Mouse (Mus musculus): ENCODE data around the gene B4galt4.
A peak's percentile ranks its signal among the peaks of the same experiment; 100 is the strongest.
"Not testable (repeated sequence)": the region's sequence is repeated elsewhere in the genome, so short reads cannot be mapped to it uniquely, and the experiment has no call there.

Gene B4galt4

DNA sequence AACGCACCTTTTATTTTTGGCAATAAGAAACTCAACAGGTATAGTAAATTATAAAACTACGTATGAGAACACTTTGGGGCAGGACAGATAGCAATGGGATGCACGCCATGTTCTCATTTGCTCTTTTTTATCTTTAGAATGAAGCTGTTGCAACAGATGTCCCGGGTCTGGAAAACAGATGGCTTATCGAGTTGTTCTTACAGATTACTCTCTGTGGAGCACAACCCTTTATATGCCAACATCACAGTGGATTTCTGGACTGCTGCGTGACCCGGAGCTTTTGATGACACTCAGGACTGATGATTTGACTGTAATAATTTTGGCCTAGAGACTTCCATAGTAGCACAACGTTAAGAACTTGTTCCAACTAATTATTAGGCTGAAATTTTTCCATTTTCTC is 25.7 kb downstream of the B4galt4 start:
- no peak for DNase-seq (ENCODE audit: low read depth, low spot score)

DNA sequence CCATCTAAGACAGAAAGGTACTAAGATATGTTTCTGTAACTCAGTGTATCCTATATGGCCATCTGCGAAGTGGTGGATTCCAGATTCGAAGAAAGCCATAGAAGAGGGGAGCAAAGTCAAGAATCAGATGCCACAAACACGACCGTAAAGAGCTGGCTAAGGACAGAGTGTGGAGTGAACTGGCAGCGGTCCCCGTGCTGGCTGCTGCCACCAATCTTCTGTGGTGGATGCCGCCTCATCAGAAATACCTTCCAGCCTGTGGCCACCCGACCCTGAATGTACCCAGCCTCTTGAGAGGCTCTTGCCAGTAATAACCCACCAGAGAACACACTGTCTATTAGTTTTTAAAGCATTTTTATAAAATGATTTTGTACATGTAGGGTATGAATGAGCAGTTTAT is 26.3 kb downstream of the B4galt4 start:
- DNase-seq (ENCODE audit: low read depth, low spot score), result no peak

DNA sequence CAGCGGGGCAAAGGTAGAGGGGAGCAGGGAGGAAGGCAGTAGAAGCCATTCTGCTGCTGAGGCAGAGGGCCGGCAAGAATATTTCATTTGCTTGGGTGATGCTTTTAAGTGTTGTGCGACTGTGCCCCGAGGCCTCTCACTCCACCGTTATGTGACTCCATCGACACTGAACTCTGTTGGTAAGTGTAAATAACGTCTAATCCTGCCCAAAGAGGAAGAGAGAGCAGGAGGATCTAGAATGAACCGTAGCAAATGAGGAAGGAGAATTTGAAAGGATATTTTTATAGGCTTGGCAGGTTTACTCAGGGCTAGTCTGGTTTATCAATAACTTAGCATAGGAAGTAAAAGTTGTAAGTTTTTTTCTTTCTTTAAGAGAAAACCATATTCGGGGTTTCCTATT is 27.5 kb downstream of the B4galt4 start:
- DNase-seq (ENCODE audit: low read depth, low spot score), result no peak

- no peak for DNase-seq (ENCODE audit: low read depth, low spot score)
Measured at GRCm38 (mm10) chr16:38771145-38771544, 29.1 kb downstream of the B4galt4 start.

DNA sequence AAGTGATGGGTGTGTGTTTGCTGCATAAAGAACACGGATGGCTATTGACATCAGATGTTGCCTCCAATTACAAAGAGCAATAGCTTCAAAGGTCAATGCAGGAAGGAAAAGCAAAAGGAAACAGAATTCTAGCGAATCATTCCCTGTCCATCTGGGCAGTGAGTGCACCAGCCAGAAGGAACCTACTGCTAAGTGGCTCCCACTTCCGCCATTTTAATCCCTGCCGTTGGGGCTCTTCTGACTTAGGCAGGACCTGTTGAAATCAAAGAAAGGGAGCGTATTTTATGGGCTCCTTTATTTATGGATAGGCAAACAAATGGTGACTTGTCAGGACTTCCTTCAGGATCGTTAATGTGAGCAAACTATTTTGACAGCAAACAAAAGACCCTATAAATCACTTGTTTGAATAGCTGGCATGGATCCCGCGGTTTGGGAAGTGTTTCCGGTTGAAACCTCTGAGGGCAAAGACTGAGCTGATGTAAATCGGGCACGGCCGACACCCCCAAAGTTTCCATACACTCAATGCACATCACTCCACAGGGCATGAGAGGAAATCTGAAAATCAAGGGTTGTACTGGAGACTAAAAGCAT is 30.9 kb downstream of the B4galt4 start:
- DNase-seq (ENCODE audit: low read depth, low spot score), result no peak

GRCm38 (mm10) chr16:38774964-38775746 is 33.1 kb downstream of the B4galt4 start:
- DNase-seq (ENCODE audit: low read depth, low spot score), result no peak

DNA sequence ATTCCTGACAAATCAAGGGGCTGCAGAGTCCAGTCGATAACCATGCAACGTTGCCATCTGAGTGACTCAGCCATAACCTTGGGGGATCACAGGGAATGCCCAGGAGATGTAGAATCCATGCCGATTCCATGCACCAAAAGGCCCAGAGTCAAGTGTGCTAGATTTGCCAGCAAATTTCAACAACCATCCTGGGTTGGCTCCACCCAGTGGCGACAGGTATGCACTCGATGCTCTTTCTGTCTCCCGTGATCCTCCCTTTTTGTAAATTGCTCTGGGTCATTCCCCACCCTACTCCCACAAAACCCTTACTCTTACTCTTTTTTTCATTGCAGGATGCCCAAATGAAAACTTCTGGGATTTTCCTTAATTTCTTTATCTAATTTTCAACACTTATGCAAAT is 34.3 kb downstream of the B4galt4 start:
- no peak for DNase-seq (ENCODE audit: low read depth, low spot score)

DNA sequence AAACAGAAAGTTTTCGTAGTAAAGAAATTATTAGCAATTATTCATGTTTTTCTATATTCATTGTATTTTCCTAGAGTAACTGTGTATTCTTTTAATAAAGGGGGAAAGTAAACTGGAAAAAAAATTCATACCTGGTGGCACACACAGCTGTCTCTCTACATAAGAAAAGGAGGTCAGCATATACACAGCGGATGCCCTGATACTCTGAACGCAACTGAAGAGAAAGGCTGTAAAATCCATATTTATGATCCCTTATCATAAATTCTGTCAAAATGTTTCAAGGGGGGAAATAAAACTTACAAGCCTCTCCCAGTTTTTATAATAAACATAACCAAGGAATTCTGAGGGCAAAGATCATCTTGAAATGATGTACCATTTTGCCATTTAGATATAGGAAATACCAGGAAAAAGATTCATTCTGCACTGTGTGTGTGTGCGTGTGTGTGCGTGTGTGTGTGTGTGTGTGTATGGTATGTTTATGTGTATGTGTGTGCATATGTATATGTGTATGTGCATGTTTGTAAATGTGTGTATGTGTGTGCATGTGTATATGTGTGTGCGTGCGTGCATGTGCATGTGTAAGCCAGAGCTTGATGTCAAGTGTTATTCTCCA is 39.0 kb downstream of the B4galt4 start:
- no peak for DNase-seq (ENCODE audit: low read depth, low spot score)

DNA sequence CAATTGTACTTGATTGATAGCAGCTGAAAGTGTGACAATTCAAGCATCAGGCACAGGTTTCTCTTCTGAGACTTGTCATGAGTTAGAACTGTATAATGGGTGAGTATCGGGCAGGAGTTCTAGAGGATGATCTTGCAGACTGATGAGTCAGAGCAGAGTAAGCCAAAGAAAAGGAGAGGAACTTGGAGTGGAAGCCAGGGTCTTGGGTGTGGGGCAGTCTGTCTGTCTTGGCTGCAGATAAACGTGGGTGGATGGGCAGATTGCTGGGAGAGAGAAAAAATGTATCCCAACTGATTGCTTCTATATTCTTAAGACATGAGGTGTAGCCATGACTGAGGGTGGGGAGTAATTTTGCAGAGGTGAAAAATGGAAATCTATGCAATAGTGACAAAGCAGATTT is 39.9 kb downstream of the B4galt4 start:
- DNase-seq (ENCODE audit: low read depth, low spot score), result no peak

GRCm38 (mm10) chr16:38782524-38783067 is 40.5 kb downstream of the B4galt4 start:
- no peak for DNase-seq (ENCODE audit: low read depth, low spot score)

GRCm38 (mm10) chr16:38785301-38785700 is 43.2 kb downstream of the B4galt4 start:
- no peak for DNase-seq (ENCODE audit: low read depth, low spot score)

DNA sequence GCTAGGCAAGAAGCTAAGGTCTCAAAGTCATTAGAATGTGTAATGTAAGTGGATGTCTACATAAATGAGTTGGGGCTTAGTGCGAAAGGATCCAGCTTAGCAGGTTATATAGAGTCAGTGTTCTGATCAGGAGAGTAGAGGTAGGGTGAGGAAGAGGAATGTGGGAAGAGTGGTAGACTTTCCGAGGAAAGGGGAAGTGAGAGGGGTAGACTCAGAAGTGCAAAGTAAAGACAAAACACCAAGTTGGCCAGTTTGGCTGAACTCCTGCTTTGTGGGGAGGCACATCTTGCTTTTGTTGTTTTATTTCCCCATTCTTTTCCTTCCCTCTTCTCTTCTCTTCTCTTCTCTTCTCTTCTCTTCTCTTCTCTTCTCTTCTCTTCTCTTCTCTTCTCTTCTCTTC is 47.0 kb downstream of the B4galt4 start:
- no peak for DNase-seq (ENCODE audit: low read depth, low spot score)

DNA sequence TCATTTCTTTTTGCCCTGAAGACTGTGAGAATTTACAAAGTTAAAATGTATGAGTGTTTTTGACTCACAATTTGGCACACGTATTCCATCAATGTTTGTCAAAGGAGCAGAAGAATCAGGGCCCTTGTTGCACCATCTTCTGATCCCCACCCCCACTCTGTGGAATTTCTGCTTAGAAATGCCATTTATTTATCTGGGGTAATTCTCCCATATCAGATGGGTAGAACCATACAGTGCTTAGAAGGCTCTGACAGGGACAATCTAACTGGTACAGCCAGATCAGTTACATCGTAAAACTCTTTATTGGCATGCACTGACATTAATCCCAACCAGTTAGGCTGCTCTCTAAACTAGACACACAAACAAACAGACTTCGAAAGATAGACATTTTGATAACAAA is 47.9 kb downstream of the B4galt4 start:
- no peak for DNase-seq (ENCODE audit: low read depth, low spot score)

DNA sequence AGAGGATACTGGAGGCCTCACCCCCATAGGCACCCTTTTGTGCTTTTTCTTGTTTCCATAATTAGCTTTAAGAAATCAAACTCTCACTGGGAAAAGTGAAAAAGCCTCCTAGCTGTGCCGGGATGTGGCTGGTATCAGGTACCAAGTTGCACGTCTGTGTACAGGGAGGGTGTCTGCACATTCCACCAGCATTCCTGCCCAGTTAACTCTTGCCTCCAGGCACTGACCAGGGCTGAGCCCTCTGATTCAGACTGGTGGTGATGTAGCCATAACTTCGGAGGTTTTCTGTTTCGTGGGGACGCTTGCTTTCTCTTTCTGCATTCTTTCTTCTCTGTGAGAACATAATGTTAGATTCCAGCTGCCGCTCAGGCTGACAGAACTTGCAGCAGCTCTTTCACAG is 51.1 kb downstream of the B4galt4 start:
- no peak for DNase-seq (ENCODE audit: low read depth, low spot score)

DNA sequence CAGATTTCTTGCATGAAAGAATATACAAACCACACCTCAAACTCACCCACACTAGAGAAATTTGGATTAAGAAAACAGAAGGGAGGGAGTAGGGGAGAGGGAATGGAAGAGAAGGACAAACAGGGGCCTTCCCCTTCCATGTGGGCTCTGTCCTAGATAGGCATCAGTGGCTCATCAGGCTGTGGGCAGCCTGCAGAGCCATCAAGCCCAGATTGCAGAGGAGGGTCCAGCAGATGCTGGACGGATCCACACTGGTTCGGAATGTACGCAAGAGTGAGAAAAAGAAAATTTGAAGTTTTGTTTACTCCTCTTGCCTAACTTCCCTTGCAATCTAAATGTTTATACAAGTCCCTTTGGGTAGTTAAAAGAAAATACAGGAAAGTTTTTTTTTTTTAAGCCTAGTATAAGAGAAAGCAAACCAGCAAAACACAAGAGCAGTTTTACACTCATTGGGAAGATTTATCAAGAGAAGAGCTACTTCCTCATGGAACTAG is 56.9 kb downstream of the B4galt4 start:
- no peak for DNase-seq (ENCODE audit: low read depth, low spot score)

- peak; percentile 11 for DNase-seq (ENCODE audit: low read depth, low spot score)
Measured at GRCm38 (mm10) chr16:38800091-38800490, 58.0 kb downstream of the B4galt4 start, which contains the start of gene Upk1b. Gene Upk1b (minus strand): TSS chr16:38800328.

DNA sequence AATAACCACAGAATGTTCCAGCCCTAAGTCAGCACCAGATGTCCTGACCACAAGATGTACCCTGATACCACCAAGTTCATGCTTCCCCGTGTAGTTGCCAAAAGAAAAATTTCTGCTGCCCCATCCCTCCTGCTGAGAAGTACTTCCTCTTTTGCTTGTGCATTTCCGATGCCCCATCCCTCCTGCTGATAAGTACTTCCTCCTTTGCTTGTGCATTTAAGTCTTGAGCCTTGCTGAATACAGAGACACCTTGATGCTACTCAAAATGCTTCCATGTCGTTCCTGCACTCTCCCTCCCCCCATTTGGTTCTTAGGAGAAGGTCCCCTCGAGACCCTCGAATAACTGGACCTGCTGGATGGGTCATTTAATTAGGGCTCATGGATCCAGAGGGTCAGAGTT is 65.7 kb downstream of the B4galt4 start:
- DNase-seq (ENCODE audit: low read depth, low spot score), result not testable (repeated sequence)

DNA sequence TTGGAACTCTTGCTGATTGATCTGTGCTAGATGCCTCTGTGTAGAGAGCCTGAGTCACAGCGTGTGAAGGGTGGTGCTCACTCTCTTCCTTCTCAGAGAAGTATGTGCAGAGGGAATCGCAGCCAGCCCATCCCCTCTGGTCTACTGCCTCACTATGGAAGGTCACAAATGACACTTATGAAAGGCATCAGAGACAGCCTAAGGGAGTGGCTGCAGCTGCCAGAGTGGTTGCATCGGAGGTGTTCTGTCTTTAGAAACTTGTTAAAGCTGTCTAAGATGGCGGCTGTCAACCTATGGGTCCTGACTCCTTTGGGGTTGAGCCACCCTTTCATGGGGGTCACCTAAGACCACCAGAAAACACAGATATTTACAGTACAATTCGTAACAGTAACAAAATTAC is 68.1 kb downstream of the B4galt4 start:
- DNase-seq (ENCODE audit: low read depth, low spot score), result no peak

GRCm38 (mm10) chr16:38812521-38812920 is 70.5 kb downstream of the B4galt4 start:
- peak; percentile 40 for DNase-seq (ENCODE audit: low read depth, low spot score)

Data from retina, adult 2 months (tissue).